Mouse (Mus musculus) neural tube, embryonic 13.5 days (tissue): ENCODE data around the gene Sh3bp4. TPM values are rescaled to one million over a fixed set of nuclear protein-coding genes. Genes with fewer than 3 reads are reported as not detected.
A peak's percentile ranks its signal among the peaks of the same experiment; 100 is the strongest.

Experiments
- ATAC-seq: fragments of 200-750 bp; cut with Nextera tagmentation; 2 replicates; pipeline ENCODE4 v1.8.0; 2017; ENCODE audit warnings: low read depth, mild to moderate bottlenecking, moderate TSS enrichment, moderate library complexity
- H3K27ac ChIP-seq: fragments of 300-500 bp; sonication (generic); replicated peaks from 2 replicates; pipeline ENCODE4 v1.5.1; 2015; ENCODE audit warnings: moderate library complexity, mild to moderate bottlenecking, inconsistent platforms
- H3K27me3 ChIP-seq: fragments of 300-500 bp; sonication (generic); 2 replicates; pipeline ENCODE4 v1.6.1; 2015; ENCODE audit warnings: mild to moderate bottlenecking, inconsistent platforms
- H3K36me3 ChIP-seq: fragments of 300-500 bp; sonication (generic); 2 replicates; pipeline ENCODE4 v1.6.1; 2015; ENCODE audit warnings: mild to moderate bottlenecking, inconsistent platforms
- H3K4me1 ChIP-seq: fragments of 300-500 bp; sonication (generic); replicated peaks from 2 replicates; pipeline ENCODE4 v1.6.1; 2015; ENCODE audit warnings: inconsistent platforms
- H3K4me2 ChIP-seq: fragments of 300-500 bp; sonication (generic); 2 replicates; pipeline ENCODE4 v1.6.1; 2015; ENCODE audit warnings: inconsistent platforms, mild to moderate bottlenecking, moderate library complexity
- H3K4me3 ChIP-seq: fragments of 300-500 bp; sonication (generic); 2 replicates; pipeline ENCODE4 v1.5.1; 2015; ENCODE audit warnings: mild to moderate bottlenecking, inconsistent platforms
- H3K9ac ChIP-seq: fragments of 300-500 bp; sonication (generic); 2 replicates; pipeline ENCODE4 v1.6.1; 2015; ENCODE audit warnings: moderate library complexity, mild to moderate bottlenecking, inconsistent platforms
- H3K9me3 ChIP-seq: fragments of 300-500 bp; sonication (generic); 2 replicates; pipeline ENCODE4 v1.6.1; 2016; ENCODE audit warnings: inconsistent platforms
- WGBS: fragments of 180-500 bp; shearing (Covaris S2); methylation state at CpG from one replicate; pipeline ENCODE4 v1.1.7; 2015; 5-methylcytosine and 5-hydroxymethylcytosine counted together
- polyA plus RNA-seq: library from polyadenylated mRNA; unstranded; fragments of >200 nt; fragmentation: Nextera tagmentation; extraction: Ambion mirVana; gene quantifications from 2 replicates; pipeline ENCODE4 v1.2.1, GENCODE M21; 2015

Gene Sh3bp4
- polyA plus RNA-seq, 1 experiment from 2014 or later, result 23.3 TPM

DNA sequence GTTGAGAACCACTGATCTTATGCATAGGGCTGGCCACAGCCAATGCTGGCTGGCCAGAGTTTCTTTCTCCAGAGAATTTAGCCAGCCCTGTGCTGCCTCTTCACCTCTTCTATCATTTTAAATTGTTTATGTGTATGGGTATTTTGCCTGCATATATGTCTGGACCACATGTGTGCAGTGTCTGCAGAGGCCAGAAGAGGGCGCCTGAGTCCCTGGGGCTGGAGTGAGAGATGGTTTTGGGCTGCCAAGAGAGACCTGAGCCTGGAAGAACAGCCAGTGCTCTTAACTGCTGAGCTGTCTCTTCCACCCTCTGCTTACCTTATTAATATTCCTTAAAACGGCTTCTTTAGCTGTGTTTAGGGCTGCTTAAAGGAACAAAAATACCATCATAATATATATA lies 105.1 kb downstream of the Sh3bp4 start:
- Histone ChIP-seq H3K27ac (no peak overlapping the region), H3K9ac (no peak overlapping the region), H3K4me3 (no peak overlapping the region), H3K4me1 (peaks cover 10% of the 10 kb centered on the region; the same call in 1 of the 2 replicates), H3K4me2 (no peak overlapping the region), H3K27me3 (no peaks in the 10 kb centered on the region), H3K36me3 (no peaks in the 10 kb centered on the region), H3K9me3 (no peaks in the 10 kb centered on the region)
- ATAC-seq, result no peak
- 67% methylated on average over 2 of the region's 2 CpGs for WGBS

DNA sequence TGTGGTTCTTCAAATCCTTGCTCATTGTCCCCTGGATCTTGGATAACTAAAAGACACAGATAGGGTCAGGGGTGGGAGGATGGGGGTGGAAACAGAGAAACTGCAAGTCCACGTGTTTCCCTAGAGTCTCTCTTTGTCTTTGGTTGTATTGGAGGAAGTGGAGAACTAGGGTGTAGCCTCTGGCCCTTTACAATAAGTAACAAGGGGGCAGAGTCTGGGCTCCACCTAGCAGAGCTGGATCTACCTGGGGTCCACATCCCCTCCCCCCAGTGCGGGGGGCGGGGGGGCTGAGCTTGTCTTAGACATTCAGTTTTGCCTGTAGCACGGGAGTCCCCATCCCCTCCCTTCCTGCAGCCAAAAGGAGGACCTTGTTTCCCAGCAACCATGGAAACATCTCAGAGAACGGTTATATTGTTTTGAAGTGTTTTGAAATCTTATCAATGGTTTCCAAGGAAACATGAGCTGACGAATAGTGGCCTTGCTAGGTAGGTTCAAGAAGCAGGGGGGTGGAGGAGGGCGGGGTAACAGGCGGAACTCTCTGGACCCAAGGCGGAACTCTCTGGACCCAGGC lies 113.1 kb downstream of the Sh3bp4 start:
- H3K9me3 ChIP-seq, result no peaks in the 10 kb centered on the region
- no peak overlapping the region for H3K4me3 ChIP-seq
- H3K4me1 ChIP-seq, result peaks cover 13% of the 10 kb centered on the region
- 11% methylated on average over 9 of the region's 9 CpGs for WGBS
- H3K36me3 ChIP-seq, result no peaks in the 10 kb centered on the region
- H3K4me2 ChIP-seq, result peak overlapping the region; percentile 14; the same call in 1 of the 2 replicates
- H3K27ac ChIP-seq, result no peak overlapping the region
- ATAC-seq, result peak; percentile 43; the same call in 1 of the 2 replicates
- no peak overlapping the region for H3K9ac ChIP-seq
- H3K27me3 ChIP-seq, result no peaks in the 10 kb centered on the region

DNA sequence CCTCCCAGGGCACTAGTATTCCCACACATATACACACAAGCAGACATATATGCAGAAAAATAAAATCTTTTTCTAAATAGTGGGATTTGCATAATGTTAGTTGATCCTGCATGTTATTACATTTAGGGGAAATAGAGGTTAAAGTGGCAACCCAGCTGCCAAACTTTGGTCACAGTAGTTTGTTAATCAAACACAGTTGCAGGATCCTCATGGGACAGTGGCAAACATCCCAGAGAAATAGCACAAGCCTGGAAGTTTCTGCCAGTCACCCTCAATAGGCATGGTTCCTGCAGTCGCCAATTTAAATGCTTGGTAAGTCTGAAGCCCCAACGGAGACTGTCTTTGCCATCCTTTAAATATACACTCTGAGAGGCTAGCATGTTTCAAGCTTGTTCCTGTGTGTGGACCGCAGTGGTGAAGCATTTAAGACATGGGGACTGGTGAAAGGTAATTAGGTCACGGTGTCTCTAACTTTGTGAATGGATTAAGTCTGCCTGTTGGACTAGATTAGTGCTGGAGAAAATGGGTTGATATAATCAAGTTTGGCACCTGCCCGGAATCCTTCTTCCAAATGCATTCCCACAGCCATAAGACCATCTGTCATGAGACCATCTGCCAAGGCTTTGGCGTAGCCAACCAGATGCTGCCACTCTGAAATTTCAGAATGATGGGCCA lies 114.0 kb downstream of the Sh3bp4 start:
- Histone ChIP-seq H3K27ac (no peak overlapping the region), H3K27me3 (no peaks in the 10 kb centered on the region), H3K9me3 (no peaks in the 10 kb centered on the region), H3K4me3 (no peak overlapping the region), H3K4me1 (peaks cover 13% of the 10 kb centered on the region), H3K4me2 (no peak overlapping the region), H3K9ac (no peak overlapping the region), H3K36me3 (no peaks in the 10 kb centered on the region)
- 70% methylated on average over 6 of the region's 6 CpGs for WGBS
- ATAC-seq, result no peak

DNA sequence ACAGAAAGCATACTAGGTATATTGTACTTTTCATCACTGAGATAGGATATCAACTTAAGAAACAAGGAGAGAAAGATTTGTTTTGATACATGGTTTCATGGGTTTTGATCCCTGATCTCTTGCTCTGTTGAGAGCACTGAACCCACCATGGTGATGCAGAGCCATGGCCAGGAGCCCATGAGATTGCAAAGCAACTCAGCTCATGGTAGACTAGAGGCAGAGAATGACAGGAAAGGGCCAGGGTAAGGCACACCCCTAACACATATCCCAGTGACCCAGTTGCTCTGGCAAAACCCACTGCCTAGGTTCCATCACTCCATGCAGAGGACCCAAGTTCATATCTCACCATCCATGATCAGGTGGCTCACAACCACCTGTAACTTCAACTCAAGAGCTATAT lies 114.6 kb downstream of the Sh3bp4 start:
- H3K4me2 ChIP-seq, result no peak overlapping the region
- peaks cover 17% of the 10 kb centered on the region for H3K4me1 ChIP-seq
- H3K27ac ChIP-seq, result no peak overlapping the region
- H3K36me3 ChIP-seq, result no peaks in the 10 kb centered on the region
- H3K4me3 ChIP-seq, result no peak overlapping the region
- no peak overlapping the region for H3K9ac ChIP-seq
- no peak for ATAC-seq
- no peaks in the 10 kb centered on the region for H3K27me3 ChIP-seq
- H3K9me3 ChIP-seq, result no peaks in the 10 kb centered on the region

DNA sequence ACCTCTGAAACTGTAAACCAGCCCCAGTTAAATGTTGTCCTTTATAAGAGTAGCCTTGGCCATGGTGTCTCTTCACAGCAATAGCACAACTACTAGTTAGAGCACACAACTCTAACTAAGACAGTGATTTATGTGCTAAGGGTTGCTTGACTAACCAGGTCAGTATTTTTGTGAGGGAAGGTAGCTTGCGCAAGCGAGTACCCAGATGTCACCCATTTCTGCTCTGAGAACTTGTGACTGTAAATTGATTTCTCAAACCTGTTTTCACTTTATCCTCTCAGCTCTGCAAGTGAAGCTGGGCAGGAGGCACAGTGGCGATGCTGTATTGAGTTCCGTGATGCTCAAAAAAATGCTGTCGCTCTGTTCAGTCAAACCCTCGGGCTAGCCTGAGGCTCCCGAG lies 117.2 kb downstream of the Sh3bp4 start:
- Histone ChIP-seq H3K4me3 (no peak overlapping the region), H3K27me3 (no peaks in the 10 kb centered on the region), H3K9ac (no peak overlapping the region), H3K27ac (no peak overlapping the region), H3K36me3 (no peaks in the 10 kb centered on the region), H3K4me1 (peaks cover 22% of the 10 kb centered on the region), H3K9me3 (no peaks in the 10 kb centered on the region), H3K4me2 (no peak overlapping the region)
- ATAC-seq, result no peak
- WGBS, result 89% methylated on average over 7 of the region's 7 CpGs

DNA sequence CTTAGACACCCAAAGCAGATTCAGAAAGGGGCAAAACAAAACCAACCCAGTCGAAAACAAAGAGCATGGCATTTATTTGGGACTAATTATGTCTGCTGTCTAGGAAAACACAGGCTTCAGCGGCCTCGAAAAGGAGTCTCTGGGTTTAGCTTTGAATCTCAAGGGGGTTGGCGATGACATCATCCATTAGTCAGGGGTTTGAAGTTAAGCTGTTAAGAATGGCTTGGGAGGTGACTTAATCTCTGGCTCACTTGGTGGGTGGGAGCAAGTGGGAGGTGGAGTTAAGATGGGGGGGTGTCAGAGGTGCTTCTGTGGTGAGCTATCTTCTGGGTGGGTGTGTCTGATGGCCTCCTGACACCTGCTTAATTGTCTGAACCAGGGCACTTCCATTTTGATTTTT lies 117.9 kb downstream of the Sh3bp4 start:
- Histone ChIP-seq H3K4me1 (peaks cover 20% of the 10 kb centered on the region), H3K27ac (no peak overlapping the region), H3K4me3 (no peak overlapping the region), H3K27me3 (no peaks in the 10 kb centered on the region), H3K9ac (no peak overlapping the region), H3K36me3 (no peaks in the 10 kb centered on the region), H3K9me3 (no peaks in the 10 kb centered on the region), H3K4me2 (no peak overlapping the region)
- ATAC-seq, result no peak
- 58% methylated on average over 4 of the region's 4 CpGs for WGBS

DNA sequence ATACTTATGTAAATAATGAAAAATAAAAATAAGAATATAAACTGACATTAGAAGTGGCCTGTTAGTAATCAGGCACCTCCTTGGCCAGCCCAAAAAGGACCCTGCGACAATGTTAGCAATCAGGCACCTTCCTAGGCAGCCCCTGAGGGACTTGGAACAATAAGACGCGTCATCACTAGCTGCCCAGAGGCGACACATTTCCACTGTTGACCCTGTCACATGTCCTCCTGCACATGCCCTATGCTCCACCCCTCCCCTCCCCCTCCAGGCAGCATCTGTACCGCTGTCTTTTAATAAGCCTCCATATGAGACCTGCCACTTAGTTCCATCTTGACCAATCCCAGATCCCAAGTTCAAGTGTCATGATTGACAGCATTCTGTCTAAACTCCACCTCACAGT lies 119.0 kb downstream of the Sh3bp4 start:
- no peaks in the 10 kb centered on the region for H3K36me3 ChIP-seq
- H3K4me1 ChIP-seq, result peaks cover 9% of the 10 kb centered on the region
- H3K27me3 ChIP-seq, result no peaks in the 10 kb centered on the region
- no peak overlapping the region for H3K4me2 ChIP-seq
- ATAC-seq, result no peak
- no peak overlapping the region for H3K4me3 ChIP-seq
- H3K9me3 ChIP-seq, result no peaks in the 10 kb centered on the region
- H3K9ac ChIP-seq, result no peak overlapping the region
- WGBS, result 44% methylated on average over 5 of the region's 5 CpGs
- H3K27ac ChIP-seq, result no peak overlapping the region

DNA sequence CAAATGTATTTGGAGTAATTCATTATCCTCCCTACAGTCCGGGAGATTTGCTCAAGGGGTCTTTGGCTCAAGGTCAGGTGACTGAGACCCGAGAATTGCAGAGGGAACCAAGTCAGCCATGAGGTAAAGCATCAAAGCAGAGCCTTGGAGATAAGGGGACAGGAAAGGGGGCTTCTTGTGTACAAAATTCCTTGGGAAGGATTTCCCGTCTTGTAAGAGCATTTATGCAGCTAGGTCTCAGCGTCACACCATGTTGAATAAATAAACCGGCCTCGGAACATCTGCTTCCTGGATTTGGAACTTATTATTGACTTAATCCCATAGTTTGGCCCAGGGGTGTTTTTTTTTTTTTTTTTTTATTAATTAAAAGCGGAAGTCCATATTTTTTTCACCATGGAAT lies 120.4 kb downstream of the Sh3bp4 start:
- H3K36me3 ChIP-seq, result no peaks in the 10 kb centered on the region
- no peaks in the 10 kb centered on the region for H3K27me3 ChIP-seq
- H3K4me2 ChIP-seq, result no peak overlapping the region
- no peak for ATAC-seq
- 0 out of 2 replicates have a peak, but pooled peaks cover 8% of the 10 kb centered on the region for H3K4me1 ChIP-seq
- no peaks in the 10 kb centered on the region for H3K9me3 ChIP-seq
- 52% methylated on average over 7 of the region's 7 CpGs for WGBS
- peak overlapping the region; percentile 46; the same call in 1 of the 2 replicates for H3K27ac ChIP-seq
- no peak overlapping the region for H3K9ac ChIP-seq
- no peak overlapping the region for H3K4me3 ChIP-seq

DNA sequence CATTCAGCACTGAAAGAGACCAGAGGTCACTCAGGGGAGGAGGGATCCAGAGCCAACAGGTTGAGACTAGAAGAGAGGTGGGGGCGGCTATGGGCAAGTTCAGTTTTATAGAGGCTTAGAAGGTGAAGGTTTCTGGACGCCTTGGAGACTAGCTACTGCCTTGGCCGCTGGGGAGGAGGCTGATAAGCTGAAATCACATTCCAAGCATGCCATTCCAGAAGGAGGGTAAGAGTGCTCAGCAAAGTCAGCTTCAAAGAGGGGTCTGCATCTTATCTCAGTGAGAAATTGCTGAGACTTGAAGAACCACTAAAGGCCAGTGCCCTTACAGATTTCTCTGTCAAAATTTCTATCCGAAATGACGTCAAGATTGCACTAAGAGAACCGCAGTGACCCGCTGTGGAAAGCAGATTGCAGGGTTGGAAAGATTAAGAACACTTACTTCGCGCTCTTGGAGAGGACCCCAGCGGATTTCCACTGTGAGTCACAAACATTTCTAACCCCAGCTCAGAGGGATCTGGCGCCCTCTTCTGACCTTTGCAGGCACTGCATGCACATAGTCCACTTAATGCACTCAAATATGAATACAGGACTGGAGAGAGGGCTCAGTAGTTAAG lies 121.0 kb downstream of the Sh3bp4 start:
- Histone ChIP-seq H3K4me3 (no peak overlapping the region), H3K4me1 (0 out of 2 replicates have a peak, but pooled peaks cover 8% of the 10 kb centered on the region), H3K36me3 (no peaks in the 10 kb centered on the region), H3K9me3 (no peaks in the 10 kb centered on the region), H3K9ac (no peak overlapping the region), H3K27ac (no peak overlapping the region), H3K4me2 (no peak overlapping the region), H3K27me3 (no peaks in the 10 kb centered on the region)
- no peak for ATAC-seq
- 26% methylated on average over 11 of the region's 11 CpGs for WGBS

DNA sequence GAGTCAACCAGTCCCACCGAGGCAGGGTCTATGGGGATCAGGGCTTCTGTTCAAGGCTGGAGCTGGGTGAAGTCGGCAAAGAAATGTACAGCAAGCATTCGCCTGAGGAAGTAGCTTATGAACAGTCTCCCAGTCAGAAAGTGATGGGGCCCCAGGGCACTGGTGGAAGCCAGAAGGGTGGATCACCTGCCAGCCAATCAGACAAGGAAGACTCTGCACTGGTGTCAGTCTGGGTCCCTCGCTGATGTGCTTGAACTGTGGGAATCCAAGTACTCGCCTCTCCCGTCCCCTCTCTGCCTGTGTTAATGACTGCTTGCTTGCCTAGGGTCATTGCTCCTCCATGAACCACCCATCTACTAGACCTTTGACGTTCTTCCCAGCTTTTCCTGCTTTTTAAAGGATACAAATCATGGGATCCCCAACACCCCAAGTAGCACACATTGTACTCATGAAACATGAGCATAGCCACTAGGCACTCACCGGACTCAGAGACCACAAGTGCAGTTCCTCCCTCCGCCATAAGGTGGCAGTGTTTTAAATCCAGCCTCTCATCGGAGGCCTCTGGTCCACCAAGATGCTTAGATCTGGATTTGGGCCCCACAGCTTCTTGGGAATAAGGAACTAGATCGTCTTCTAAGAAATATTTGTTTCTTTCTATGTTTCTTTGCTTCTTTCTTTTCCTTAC lies 122.5 kb downstream of the Sh3bp4 start:
- no peaks in the 10 kb centered on the region for H3K9me3 ChIP-seq
- 75% methylated on average over 11 of the region's 11 CpGs for WGBS
- no peaks in the 10 kb centered on the region for H3K27me3 ChIP-seq
- no peak overlapping the region for H3K9ac ChIP-seq
- H3K27ac ChIP-seq, result no peak overlapping the region
- no peak for ATAC-seq
- H3K36me3 ChIP-seq, result no peaks in the 10 kb centered on the region
- H3K4me1 ChIP-seq, result 0 out of 2 replicates have a peak, but pooled peaks cover 8% of the 10 kb centered on the region
- no peak overlapping the region for H3K4me3 ChIP-seq
- no peak overlapping the region for H3K4me2 ChIP-seq

DNA sequence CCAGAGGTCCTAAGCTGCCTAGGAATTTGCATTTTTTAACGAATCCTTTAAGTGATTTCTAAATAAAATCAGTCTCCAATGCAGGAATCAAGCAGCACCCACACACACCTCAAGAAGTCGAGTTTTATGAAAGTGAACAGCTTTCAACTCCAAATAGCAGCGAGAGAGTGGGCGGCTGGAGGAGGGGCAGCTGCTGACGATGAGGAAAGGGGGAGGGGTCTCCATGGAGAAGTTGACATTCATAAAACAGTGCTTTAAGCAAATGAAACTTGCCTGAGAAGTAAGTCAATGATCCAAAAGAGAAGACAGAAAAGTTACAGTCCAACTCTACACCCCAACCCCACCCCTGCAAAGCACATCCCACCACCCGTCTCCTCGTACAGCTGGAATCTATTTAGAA lies 123.4 kb downstream of the Sh3bp4 start:
- Histone ChIP-seq H3K27me3 (no peaks in the 10 kb centered on the region), H3K27ac (no peak overlapping the region), H3K4me1 (0 out of 2 replicates have a peak, but pooled peaks cover 8% of the 10 kb centered on the region), H3K9ac (no peak overlapping the region), H3K4me2 (no peak overlapping the region), H3K36me3 (no peaks in the 10 kb centered on the region), H3K4me3 (no peak overlapping the region), H3K9me3 (no peaks in the 10 kb centered on the region)
- 77% methylated on average over 7 of the region's 7 CpGs for WGBS
- ATAC-seq, result no peak
